Mouse (Mus musculus) forebrain, embryonic 16.5 days (tissue): ENCODE results near the gene Cbx2. TPM values are rescaled to one million over a fixed set of nuclear protein-coding genes. Genes with fewer than 3 reads are reported as not detected.

Experiments
- ATAC-seq: fragments of 200-750 bp; cut with Nextera tagmentation; 2 replicates; pipeline ENCODE4 v1.8.0; 2017; ENCODE audit warnings: mild to moderate bottlenecking, moderate library complexity
- H3K27ac ChIP-seq: fragments of 300-500 bp; sonication (generic); 2 replicates; pipeline ENCODE4 v1.5.1; 2014; ENCODE audit warnings: low read length, control low read depth
- H3K27me3 ChIP-seq: fragments of 300-500 bp; sonication (generic); replicated peaks from 2 replicates; pipeline ENCODE4 v1.6.1; 2014; ENCODE audit warnings: low read length; ENCODE audit not compliant: control insufficient read depth, insufficient read depth
- H3K36me3 ChIP-seq: fragments of 300-500 bp; sonication (generic); 2 replicates; pipeline ENCODE4 v1.6.1; 2014; ENCODE audit not compliant: control insufficient read depth, insufficient read depth
- H3K4me1 ChIP-seq: fragments of 300-500 bp; sonication (generic); replicated peaks from 2 replicates; pipeline ENCODE4 v1.6.1; 2014; ENCODE audit warnings: low read length; ENCODE audit not compliant: control insufficient read depth, insufficient read depth
- H3K4me2 ChIP-seq: fragments of 300-500 bp; sonication (generic); 2 replicates; pipeline ENCODE4 v1.6.1; 2014; ENCODE audit warnings: mild to moderate bottlenecking, low read length, control low read depth
- H3K4me3 ChIP-seq: fragments of 300-500 bp; sonication (generic); replicated peaks from 2 replicates; pipeline ENCODE4 v1.5.1; 2014; ENCODE audit warnings: mild to moderate bottlenecking, low read length, control low read depth
- H3K9ac ChIP-seq: fragments of 300-500 bp; sonication (generic); replicated peaks from 2 replicates; pipeline ENCODE4 v1.6.1; 2014; ENCODE audit warnings: low read depth, low read length, control low read depth
- H3K9me3 ChIP-seq: fragments of 300-500 bp; sonication (generic); 2 replicates; pipeline ENCODE4 v1.6.1; 2016; ENCODE audit warnings: low read length; ENCODE audit not compliant: control insufficient read depth
- WGBS: fragments of 180-500 bp; shearing (Covaris S2); extraction: QIAGEN DNeasy Blood & Tissue Kit; methylation state at CpG from one replicate; pipeline ENCODE4 v1.1.7; 2014; 5-methylcytosine and 5-hydroxymethylcytosine counted together
- polyA plus RNA-seq: library from polyadenylated mRNA; unstranded; fragments of >200 nt; fragmentation: Nextera tagmentation; extraction: Ambion mirVana; gene quantifications from 2 replicates; pipeline ENCODE4 v1.2.1, GENCODE M21; 2015

Cbx2 gene
- polyA plus RNA-seq, 1 experiment from 2014 or later = 24.9 TPM

DNA sequence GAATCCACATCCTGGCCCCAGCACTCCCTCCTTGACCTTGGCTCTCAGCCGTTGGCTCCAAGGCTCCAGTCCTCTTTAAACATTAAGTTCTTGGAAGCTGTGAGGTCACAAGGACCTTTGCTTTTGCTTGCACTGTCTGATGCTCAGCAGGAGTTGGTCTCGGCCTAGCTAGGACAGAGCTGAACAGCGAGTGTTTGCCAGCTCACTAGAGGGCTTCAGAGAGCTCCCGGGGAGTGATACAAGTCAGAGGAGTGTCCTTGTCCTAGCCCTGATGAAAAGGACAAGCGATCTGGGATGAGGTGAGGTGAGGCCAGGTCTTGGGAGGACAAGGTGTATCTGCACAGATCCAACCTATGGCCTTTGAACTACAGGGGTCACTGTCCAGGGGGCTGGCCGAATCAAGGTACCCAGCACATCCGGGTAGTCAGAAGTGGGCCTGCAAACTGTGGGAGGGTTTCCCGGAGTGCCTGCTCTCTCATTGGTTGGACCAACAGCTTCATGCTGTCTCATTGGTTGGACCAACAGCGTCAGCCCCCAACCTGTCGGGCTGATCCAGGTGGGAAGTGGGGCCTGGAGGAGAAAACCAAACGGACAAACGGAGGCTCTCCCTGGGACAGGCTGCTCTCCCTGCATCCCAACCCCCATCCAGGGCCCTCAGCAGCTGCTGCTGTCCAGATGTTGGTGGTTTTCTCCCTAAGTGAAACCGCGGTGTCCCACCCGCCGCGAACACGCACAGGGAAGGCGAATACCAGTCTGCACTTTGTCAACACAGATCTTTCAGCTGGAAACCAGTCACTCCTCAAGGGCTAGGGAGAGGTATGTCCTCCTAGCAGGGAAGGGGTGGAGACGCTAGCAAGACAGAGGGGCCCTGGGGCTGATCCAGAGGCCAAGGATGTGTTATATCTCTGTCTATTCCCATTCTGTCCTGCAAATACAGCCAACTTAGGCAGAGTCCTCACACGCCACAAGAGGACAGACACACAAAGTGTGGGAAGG lies 15.0 kb upstream of the Cbx2 start:
- Histone ChIP-seq H3K4me2 (peak overlapping the region; percentile 27), H3K4me3 (peak overlapping the region; percentile 14), H3K27ac (no peak overlapping the region), H3K9me3 (no peaks in the 10 kb centered on the region), H3K27me3 (no peaks in the 10 kb centered on the region), H3K4me1 (no peaks in the 10 kb centered on the region), H3K9ac (no peak overlapping the region), H3K36me3 (no peaks in the 10 kb centered on the region)
- WGBS = 23% methylated on average over 21 of the region's 21 CpGs
- ATAC-seq = no peak

DNA sequence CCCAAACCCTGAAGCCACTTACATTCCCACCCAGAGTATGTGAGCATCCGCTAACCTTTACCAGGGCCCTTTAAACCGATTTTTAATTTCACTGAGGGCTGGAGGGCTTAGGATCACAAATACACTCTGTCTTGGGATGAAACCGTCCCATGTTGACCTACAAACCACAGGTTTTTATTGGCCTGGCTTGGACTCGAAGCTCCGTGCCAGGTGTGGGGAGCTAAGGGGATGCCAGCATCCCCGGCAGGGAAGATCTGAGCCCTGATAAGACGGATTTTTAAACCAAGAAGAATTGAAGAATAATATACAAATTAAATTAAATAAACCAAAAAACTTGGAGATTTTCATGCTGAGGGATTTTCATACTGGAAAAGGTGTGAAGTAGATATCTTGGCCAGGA lies 8.3 kb upstream of the Cbx2 start:
- Histone ChIP-seq H3K9ac (no peak overlapping the region), H3K9me3 (no peaks in the 10 kb centered on the region), H3K36me3 (no peaks in the 10 kb centered on the region), H3K4me2 (no peak overlapping the region), H3K4me1 (no peaks in the 10 kb centered on the region), H3K27ac (no peak overlapping the region), H3K27me3 (no peaks in the 10 kb centered on the region), H3K4me3 (no peak overlapping the region)
- 82% methylated on average over 7 of the region's 7 CpGs for WGBS
- ATAC-seq = no peak

DNA sequence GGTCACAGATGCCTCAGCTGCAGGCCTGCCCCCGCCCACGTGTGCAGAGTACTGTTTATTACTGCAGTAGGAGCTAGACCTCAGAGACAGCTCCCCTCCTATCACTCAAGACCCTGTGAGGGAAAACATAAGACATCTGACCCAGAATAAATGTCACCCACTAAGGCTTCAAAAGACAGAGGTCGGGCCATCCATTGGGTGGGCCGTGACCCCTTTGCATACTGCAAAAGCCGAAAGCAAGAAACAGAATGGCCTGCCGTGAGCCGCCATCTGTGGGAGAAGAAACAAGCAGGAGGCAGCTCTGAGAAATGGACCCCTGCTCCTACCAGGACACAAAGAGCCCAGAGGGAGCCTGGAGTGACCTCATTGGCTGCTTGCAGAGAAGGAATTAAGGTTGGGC lies 5.3 kb upstream of the Cbx2 start:
- Histone ChIP-seq H3K27me3 (peaks cover 6% of the 10 kb centered on the region; the same call in 1 of the 2 replicates), H3K27ac (no peak overlapping the region), H3K4me2 (no peak overlapping the region), H3K9ac (no peak overlapping the region), H3K4me1 (peaks cover 11% of the 10 kb centered on the region), H3K36me3 (no peaks in the 10 kb centered on the region), H3K4me3 (no peak overlapping the region), H3K9me3 (no peaks in the 10 kb centered on the region)
- ATAC-seq = no peak
- 53% methylated on average over 7 of the region's 7 CpGs for WGBS

DNA sequence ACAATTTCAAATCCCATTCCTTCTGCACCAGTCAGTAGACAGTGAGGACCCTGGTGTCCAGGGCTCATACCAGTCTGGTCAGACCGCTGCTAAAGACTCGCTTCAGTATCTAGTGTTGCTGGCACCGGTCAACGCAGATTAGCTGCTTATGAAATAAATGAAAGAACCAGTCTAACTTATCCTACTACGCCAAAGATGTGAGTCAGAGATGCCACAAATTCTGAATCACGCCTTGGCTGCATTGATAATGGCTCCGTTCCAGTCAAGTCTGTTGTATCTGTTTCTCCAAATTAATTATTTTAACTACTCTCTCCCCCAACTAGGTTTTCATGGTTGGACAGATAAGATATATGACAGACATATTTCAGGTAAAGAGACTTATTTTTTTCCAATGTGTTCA lies 1.6 kb upstream of the Cbx2 start:
- no peaks in the 10 kb centered on the region for H3K9me3 ChIP-seq
- H3K27me3 ChIP-seq = peaks cover 6% of the 10 kb centered on the region; the same call in 1 of the 2 replicates
- 85% methylated on average over 7 of the region's 7 CpGs for WGBS
- ATAC-seq = no peak
- H3K36me3 ChIP-seq = no peaks in the 10 kb centered on the region
- no peak overlapping the region for H3K27ac ChIP-seq
- peaks cover 37% of the 10 kb centered on the region for H3K4me1 ChIP-seq
- H3K4me3 ChIP-seq = no peak overlapping the region
- H3K9ac ChIP-seq = no peak overlapping the region
- no peak overlapping the region for H3K4me2 ChIP-seq

DNA sequence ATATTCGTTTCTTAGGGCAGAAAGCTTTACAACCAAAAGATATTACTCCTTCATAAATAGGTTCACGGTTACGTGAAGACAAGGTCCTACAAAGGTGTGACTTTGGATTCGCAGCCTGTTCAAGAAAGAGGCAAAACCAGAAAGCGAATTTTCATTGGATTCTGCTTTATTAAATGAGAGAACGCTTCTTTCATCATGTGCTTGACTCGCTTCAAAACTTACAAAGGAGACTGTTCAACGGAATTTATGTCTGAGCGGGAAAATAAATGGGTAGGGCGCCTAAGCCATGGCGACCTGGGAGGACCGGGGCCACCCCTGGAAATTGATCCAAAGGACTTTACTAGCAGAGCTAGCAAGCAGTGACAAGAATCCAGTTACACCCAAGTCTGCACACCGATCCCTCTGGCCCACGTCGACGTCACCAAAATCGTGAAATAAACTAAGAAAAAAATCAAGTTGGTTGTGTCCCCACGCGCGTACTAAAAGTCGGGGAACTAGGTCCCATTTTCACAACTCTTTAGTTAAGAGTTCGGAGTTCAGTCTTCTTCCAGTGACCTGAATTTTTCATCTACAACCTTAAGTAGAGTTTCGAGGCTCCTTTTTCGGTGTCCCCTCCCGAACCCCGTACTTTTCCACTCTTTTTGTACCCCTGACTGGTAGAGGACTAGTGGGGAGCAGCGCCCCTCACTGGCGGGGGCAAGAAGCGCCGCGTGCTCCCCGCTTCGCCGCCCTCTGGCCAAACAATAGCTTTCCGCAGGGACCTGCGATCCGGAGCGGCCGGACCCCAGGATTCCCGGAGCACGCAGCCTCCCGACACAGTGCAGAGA lies 481 bp upstream of the Cbx2 start:
- no peak for ATAC-seq
- H3K27me3 ChIP-seq = peaks cover 6% of the 10 kb centered on the region; the same call in 1 of the 2 replicates
- no peaks in the 10 kb centered on the region for H3K9me3 ChIP-seq
- peaks cover 42% of the 10 kb centered on the region for H3K4me1 ChIP-seq
- 3% methylated on average over 42 of the region's 42 CpGs for WGBS
- peak overlapping the region; percentile 54 for H3K4me2 ChIP-seq
- peak overlapping the region; percentile 81 for H3K27ac ChIP-seq
- H3K9ac ChIP-seq = peak overlapping the region; percentile 92
- peaks cover 9% of the 10 kb centered on the region for H3K36me3 ChIP-seq
- peak overlapping the region; percentile 54 for H3K4me3 ChIP-seq

DNA sequence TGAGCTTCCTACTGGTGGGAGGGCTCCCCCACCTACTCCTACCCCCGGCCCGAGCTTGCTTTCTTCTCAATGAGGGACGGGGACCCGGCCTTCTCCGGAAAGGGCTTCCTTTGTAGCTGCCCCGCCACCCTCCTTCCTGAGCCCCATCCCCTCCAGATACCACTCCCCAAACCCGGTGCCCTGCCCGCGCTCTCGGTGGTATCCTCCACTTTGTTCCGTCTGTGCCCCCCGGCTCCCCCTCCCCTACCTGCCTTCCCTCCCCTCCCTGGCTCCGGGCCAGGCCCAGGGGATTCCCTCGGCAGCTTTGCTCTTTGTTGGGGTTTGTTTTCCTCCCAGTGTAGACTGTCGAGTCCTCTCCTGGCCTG lies 836 bp downstream of the Cbx2 start:
- Histone ChIP-seq H3K9me3 (no peaks in the 10 kb centered on the region), H3K27ac (peak overlapping the region; percentile 68), H3K4me3 (peak overlapping the region; percentile 54), H3K36me3 (peaks cover 21% of the 10 kb centered on the region), H3K4me2 (peak overlapping the region; percentile 78), H3K9ac (peak overlapping the region; percentile 92), H3K4me1 (peaks cover 42% of the 10 kb centered on the region), H3K27me3 (peaks cover 6% of the 10 kb centered on the region; the same call in 1 of the 2 replicates)
- no peak for ATAC-seq
- 2% methylated on average over 15 of the region's 15 CpGs for WGBS

DNA sequence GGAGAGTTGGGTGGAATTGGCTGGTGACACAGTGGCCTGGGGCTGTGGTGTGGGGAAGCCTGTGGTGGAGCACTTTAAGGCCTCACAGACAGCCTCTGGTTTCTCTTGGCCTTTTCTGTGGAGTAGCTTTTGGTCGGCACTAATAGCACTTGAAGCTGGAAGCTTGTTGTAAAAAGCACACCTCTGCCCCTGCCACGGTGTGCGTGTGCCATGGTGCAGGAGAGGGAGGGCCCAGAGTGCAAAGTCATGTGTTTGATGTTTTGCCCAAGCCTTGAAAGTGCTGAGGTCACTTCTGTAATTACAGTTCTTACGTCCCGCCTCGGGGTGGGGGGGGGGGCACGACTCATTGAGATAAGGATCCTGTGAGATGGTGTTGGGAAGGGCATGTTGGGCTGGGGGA lies 1.5 kb downstream of the Cbx2 start:
- no peak for ATAC-seq
- Histone ChIP-seq H3K4me1 (peaks cover 42% of the 10 kb centered on the region), H3K4me2 (peak overlapping the region; percentile 78), H3K27ac (peak overlapping the region; percentile 68; the same call in 1 of the 2 replicates), H3K4me3 (peak overlapping the region; percentile 54), H3K27me3 (peaks cover 6% of the 10 kb centered on the region; the same call in 1 of the 2 replicates), H3K36me3 (peaks cover 27% of the 10 kb centered on the region), H3K9me3 (no peaks in the 10 kb centered on the region), H3K9ac (peak overlapping the region; percentile 92)
- 9% methylated on average over 7 of the region's 7 CpGs for WGBS

DNA sequence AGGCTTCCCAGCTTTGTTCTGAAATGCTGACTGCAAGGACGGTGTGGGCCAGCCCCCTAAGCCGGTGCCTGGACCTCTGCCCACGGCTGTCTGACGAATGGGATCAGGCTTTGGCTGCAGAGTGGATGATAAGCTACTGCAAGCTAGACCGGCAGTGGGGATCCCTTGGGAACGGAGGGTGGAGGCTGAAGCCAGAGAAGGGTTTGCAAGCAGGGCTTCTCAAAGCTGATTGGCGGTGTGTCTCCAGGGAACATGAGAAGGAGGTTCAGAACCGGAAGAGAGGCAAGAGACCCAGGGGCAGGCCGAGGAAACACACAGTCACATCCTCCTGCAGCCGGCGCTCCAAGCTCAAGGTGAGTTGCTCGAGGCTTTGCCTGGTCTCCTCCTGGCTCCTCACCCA lies 3.4 kb downstream of the Cbx2 start:
- no peak overlapping the region for H3K4me3 ChIP-seq
- no peak overlapping the region for H3K9ac ChIP-seq
- H3K27me3 ChIP-seq = 0 out of 2 replicates have a peak, but pooled peaks cover under 1% of the 10 kb centered on the region
- 45% methylated on average over 12 of the region's 12 CpGs for WGBS
- peaks cover 31% of the 10 kb centered on the region for H3K36me3 ChIP-seq
- H3K4me1 ChIP-seq = peaks cover 42% of the 10 kb centered on the region
- H3K9me3 ChIP-seq = no peaks in the 10 kb centered on the region
- ATAC-seq = no peak
- H3K4me2 ChIP-seq = peak overlapping the region; percentile 78
- H3K27ac ChIP-seq = no peak overlapping the region
